ENCODE assay signal across 14 mouse cellular contexts in genomic region chr7:128554502-128554901, GRCm38 (mm10). TPM values are rescaled to one million over a fixed set of nuclear protein-coding genes. Genes with fewer than 3 reads are reported as not detected.
DNase-seq lines count a peak whose midpoint lies in the region; ATAC-seq and TF ChIP-seq lines count a peak whose summit lies in the region.
"Had no signal": no experiment of that assay in that cellular context is flagged by ENCODE, and none has a peak within 500 bp of the region (broad histone marks: within the 10 kb centered on the region; RNA-seq: fewer than 3 reads in every experiment).

No protein-coding gene starts in this region.

- 58% methylated on average over 6 of the region's 6 CpGs for WGBS in lung, postnatal 0 days

- H3K4me2 ChIP-seq in lung, postnatal 0 days (replicated peaks; ENCODE audit: low read depth, low read length): no peak overlapping the region
- H3K4me2 ChIP-seq: embryonic facial prominence, embryonic 12.5 days; heart, embryonic 15.5 days had no signal

- H3K27ac ChIP-seq in lung, postnatal 0 days (ENCODE audit: low read length): no peak overlapping the region
- H3K27ac ChIP-seq: heart, embryonic 15.5 days; liver, embryonic 14.5 days had no signal

- no peak for TF ChIP-seq EP300 in lung, postnatal 0 days (IDR thresholded peaks at IDR 0.05)

- no peak for TF ChIP-seq CTCF in lung, postnatal 0 days (IDR thresholded peaks at IDR 0.05)

- DNase-seq in adrenal gland, postnatal 14 days: peak; percentile 58
- no peak for DNase-seq in adrenal gland, adult 18-20 months (ENCODE audit: low spot score in 2 of 2)
- no peak for DNase-seq in lung, postnatal 0 days (ENCODE audit: low spot score)
- no peak for DNase-seq in lung, adult 18-20 months
- peak; percentile 87 for DNase-seq in brain, adult 2 months (ENCODE audit: low read depth, low spot score)
- DNase-seq in natural killer cell, adult 2 months (ENCODE audit: low spot score in 2 of 2): peak; percentile 22 to 24
- no peak for DNase-seq in embryo, embryonic 9.5 days (ENCODE audit: extremely low spot score)
- DNase-seq in thymus, postnatal 4 days: no peak
- DNase-seq: cerebellum, adult 11 months; thymus, postnatal 25 days had no signal

- peak; percentile 40 for ATAC-seq in lung, postnatal 0 days
- ATAC-seq: intestine, postnatal 0 days had no signal

- H3K4me3 ChIP-seq in lung, postnatal 0 days (ENCODE audit: low read depth, low read length): no peak overlapping the region
- H3K4me3 ChIP-seq: embryonic facial prominence, embryonic 12.5 days; heart, embryonic 15.5 days had no signal

- H3K4me1 ChIP-seq in lung, postnatal 0 days (ENCODE audit: insufficient read depth, low read depth, low read length): no peaks in the 10 kb centered on the region

- no peaks in the 10 kb centered on the region for H3K9me3 ChIP-seq in lung, postnatal 0 days (ENCODE audit: low read length)
- H3K9me3 ChIP-seq: embryonic facial prominence, embryonic 12.5 days; heart, embryonic 15.5 days had no signal

- H3K27me3 ChIP-seq in lung, postnatal 0 days (replicated peaks; ENCODE audit: insufficient read depth, low read length): no peaks in the 10 kb centered on the region
- H3K27me3 ChIP-seq: embryonic facial prominence, embryonic 12.5 days; heart, embryonic 15.5 days had no signal

- no peaks in the 10 kb centered on the region for H3K36me3 ChIP-seq in lung, postnatal 0 days (ENCODE audit: insufficient read depth, low read length)
- H3K36me3 ChIP-seq: embryonic facial prominence, embryonic 12.5 days; heart, embryonic 15.5 days had no signal

- no peak overlapping the region for H3K9ac ChIP-seq in lung, postnatal 0 days (replicated peaks; ENCODE audit: low read depth)
- H3K9ac ChIP-seq: embryonic facial prominence, embryonic 12.5 days; heart, embryonic 15.5 days; liver, embryonic 14.5 days had no signal

RNA-seq across cellular contexts. Expression of gene Bag3, which starts 31.1 kb away (rescaled TPM):
- 129 and 192 TPM in 2 replicates for total RNA-seq in adrenal gland, postnatal 14 days (2021)
- 100 to 1,000 TPM; 316 to 330 TPM for total RNA-seq in adrenal gland, adult 18-20 months (2021)
- polyA plus RNA-seq in lung, postnatal 0 days (2015; fragmentation: Nextera tagmentation; extraction: Ambion mirVana): 20.3 and 23.7 TPM in 2 replicates

RNA-seq across cellular contexts. Expression of gene Inpp5f, which starts 56.6 kb away (rescaled TPM):
- 18.7 and 24.1 TPM in 2 replicates for total RNA-seq in adrenal gland, postnatal 14 days (2021)
- 10 to 100 TPM; 14.9 to 19.0 TPM for total RNA-seq in adrenal gland, adult 18-20 months (2021)
- polyA plus RNA-seq in lung, postnatal 0 days (2015; fragmentation: Nextera tagmentation; extraction: Ambion mirVana): 10.6 and 10.7 TPM in 2 replicates

Comparison
In these comparisons a context has a peak if more than half of its experiments do, and no peak if none do; other contexts are left out.
1. DNase-seq: peak in adrenal gland, postnatal 14 days (single experiment), brain, adult 2 months (single experiment) and natural killer cell, adult 2 months (2 of 2); none in adrenal gland, adult 18-20 months (0 of 2), lung, postnatal 0 days (single experiment), lung, adult 18-20 months (0 of 2), embryo, embryonic 9.5 days (single experiment) and thymus, postnatal 4 days (single experiment).